Mouse (Mus musculus) heart, embryonic 10.5 days (tissue): ENCODE data around the gene Orai1. TPM values are rescaled to one million over a fixed set of nuclear protein-coding genes. Genes with fewer than 3 reads are reported as not detected.
"Not testable (repeated sequence)": the region's sequence is repeated elsewhere in the genome, so short reads cannot be mapped to it uniquely, and the experiment has no call there.

Experiments
- DNase-seq: peaks from one replicate; pipeline ENCODE4 v3.0.0-alpha.2; 2017; ENCODE audit warnings: low spot score
- H3K27ac ChIP-seq: fragments of 300-500 bp; sonication (generic); 2 replicates; pipeline ENCODE4 v1.5.1; 2016; ENCODE audit warnings: mild to moderate bottlenecking
- H3K27me3 ChIP-seq: fragments of 300-500 bp; sonication (generic); 2 replicates; pipeline ENCODE4 v1.6.1; 2016; ENCODE audit warnings: mild to moderate bottlenecking; ENCODE audit not compliant: poor library complexity, insufficient read depth, severe bottlenecking
- H3K36me3 ChIP-seq: fragments of 300-500 bp; sonication (generic); 2 replicates; pipeline ENCODE4 v1.6.1; 2016; ENCODE audit warnings: mild to moderate bottlenecking, moderate library complexity
- H3K4me1 ChIP-seq: fragments of 300-500 bp; sonication (generic); 2 replicates; pipeline ENCODE4 v1.6.1; 2016; ENCODE audit warnings: mild to moderate bottlenecking
- H3K4me3 ChIP-seq: fragments of 300-500 bp; sonication (generic); 2 replicates; pipeline ENCODE4 v1.5.1; 2016; ENCODE audit warnings: mild to moderate bottlenecking, moderate library complexity
- H3K9me3 ChIP-seq: fragments of 300-500 bp; sonication (generic); 2 replicates; pipeline ENCODE4 v1.6.1; 2016; ENCODE audit warnings: mild to moderate bottlenecking, moderate library complexity
- WGBS: fragments of 180-500 bp; shearing (Covaris S2); methylation state at CpG from one replicate; pipeline ENCODE4 v1.1.7; 2016; 5-methylcytosine and 5-hydroxymethylcytosine counted together
- polyA plus RNA-seq: library from polyadenylated mRNA; unstranded; fragments of >200 nt; fragmentation: Nextera tagmentation; extraction: Ambion mirVana; gene quantifications from 2 replicates; pipeline ENCODE4 v1.2.1, GENCODE M21; 2016

The Orai1 gene
- 13.4 and 14.4 TPM in 2 replicates for polyA plus RNA-seq

DNA sequence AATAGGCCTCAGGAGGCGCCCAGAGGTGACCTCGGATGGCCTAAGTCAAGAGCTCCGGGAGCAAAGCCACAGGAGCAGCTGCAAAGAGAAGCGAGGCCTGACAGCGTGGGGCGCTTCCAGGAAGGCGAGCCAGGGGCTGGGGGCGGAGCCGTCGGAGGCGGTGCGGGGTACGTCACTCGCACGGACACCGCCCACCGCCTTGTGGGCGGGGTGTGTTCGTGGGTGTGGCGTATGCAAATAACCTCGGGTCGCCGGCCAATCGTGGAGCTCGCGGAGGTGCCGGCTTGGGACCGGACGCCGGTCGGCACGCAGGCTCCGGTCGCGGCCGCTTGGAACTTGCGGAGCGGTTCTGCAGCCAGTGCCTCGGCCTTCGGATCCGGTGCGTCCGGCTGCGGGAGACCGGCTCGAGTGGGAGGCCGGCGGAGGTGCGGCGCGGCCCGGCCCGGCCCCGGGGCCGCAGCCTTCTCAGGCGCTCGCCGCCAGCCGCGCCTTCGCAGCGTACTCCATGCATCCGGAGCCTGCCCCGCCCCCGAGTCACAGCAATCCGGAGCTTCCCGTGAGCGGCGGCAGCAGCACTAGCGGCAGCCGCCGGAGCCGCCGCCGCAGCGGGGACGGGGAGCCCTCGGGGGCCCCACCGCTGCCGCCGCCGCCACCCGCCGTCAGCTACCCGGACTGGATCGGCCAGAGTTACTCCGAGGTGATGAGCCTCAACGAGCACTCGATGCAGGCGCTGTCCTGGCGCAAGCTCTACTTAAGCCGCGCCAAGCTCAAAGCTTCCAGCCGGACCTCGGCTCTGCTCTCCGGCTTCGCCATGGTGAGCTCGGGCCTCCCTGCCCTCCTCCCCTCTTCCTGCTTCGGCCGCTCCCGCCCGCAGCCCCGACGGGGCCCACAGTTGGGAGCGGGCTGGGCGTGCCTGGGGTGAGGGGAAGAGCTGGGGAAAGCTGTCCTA is at the start of gene Orai1:
Orai1 (plus strand) TSS at position 322 of the 949 bp plus-strand sequence.
- Histone ChIP-seq H3K4me1 (peaks cover 55% of the 10 kb centered on the region), H3K4me3 (peak within 1 kb of the TSS; percentile 86), H3K27me3 (no peaks in the 10 kb centered on the region), H3K36me3 (peaks cover 14% of the 10 kb centered on the region), H3K27ac (peak within 1 kb of the TSS; percentile 93), H3K9me3 (no peaks in the 10 kb centered on the region)
- WGBS = under 1% methylated on average over 106 of the region's 106 CpGs
- DNase-seq = peak; percentile 99

- peaks cover 8% of the 10 kb centered on the region; the same call in 1 of the 2 replicates for H3K36me3 ChIP-seq
- DNase-seq = no peak
- H3K9me3 ChIP-seq = no peaks in the 10 kb centered on the region
- no peak overlapping the region for H3K27ac ChIP-seq
- 87% methylated on average over 11 of the region's 11 CpGs for WGBS
- no peak overlapping the region for H3K4me3 ChIP-seq
- H3K4me1 ChIP-seq = peaks cover 13% of the 10 kb centered on the region; the same call in 1 of the 2 replicates
- no peaks in the 10 kb centered on the region for H3K27me3 ChIP-seq
Observed at GRCm38 (mm10) chr5:122965427-122965826, 49.4 kb upstream of the Orai1 start.

DNA sequence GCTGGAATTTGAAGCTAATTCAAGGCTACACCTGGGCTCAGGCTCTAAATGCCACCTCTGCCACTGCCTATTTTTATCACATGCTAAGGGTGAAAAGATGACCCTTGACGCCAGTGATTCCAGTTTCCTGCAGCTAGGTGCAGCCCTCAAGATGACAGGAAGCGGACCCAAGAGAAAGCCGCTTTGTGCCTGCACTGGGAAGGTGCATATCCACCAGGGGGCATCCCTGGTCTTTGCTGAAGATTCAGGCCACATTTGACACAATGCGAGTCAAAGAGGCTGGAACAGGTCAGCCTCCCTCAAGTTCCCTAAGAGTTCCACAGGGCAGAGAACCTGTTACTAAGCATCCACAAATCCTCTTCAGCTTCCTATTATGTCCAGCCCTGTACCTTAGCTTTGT is 46.6 kb upstream of the Orai1 start:
- Histone ChIP-seq H3K36me3 (no peaks in the 10 kb centered on the region), H3K4me1 (peaks cover 9% of the 10 kb centered on the region; the same call in 1 of the 2 replicates), H3K27me3 (no peaks in the 10 kb centered on the region), H3K27ac (no peak overlapping the region), H3K4me3 (no peak overlapping the region), H3K9me3 (no peaks in the 10 kb centered on the region)
- DNase-seq = peak; percentile 84
- 17% methylated on average over 4 of the region's 4 CpGs for WGBS

- 84% methylated on average over 5 of the region's 5 CpGs for WGBS
- H3K27me3 ChIP-seq = no peaks in the 10 kb centered on the region
- DNase-seq = no peak
Observed at GRCm38 (mm10) chr5:122970056-122970455, 44.8 kb upstream of the Orai1 start.

GRCm38 (mm10) chr5:122971438-122971837 is 43.4 kb upstream of the Orai1 start:
- WGBS = 79% methylated on average over 4 of the region's 4 CpGs
- H3K4me3 ChIP-seq = no peak overlapping the region
- no peaks in the 10 kb centered on the region for H3K27me3 ChIP-seq
- no peaks in the 10 kb centered on the region for H3K9me3 ChIP-seq
- no peak for DNase-seq
- H3K4me1 ChIP-seq = 0 out of 2 replicates have a peak, but pooled peaks cover 6% of the 10 kb centered on the region
- H3K27ac ChIP-seq = no peak overlapping the region
- H3K36me3 ChIP-seq = peaks cover 5% of the 10 kb centered on the region; the same call in 1 of the 2 replicates

More at GRCm38 (mm10) chr5:122970056-122970455, 44.8 kb upstream of the Orai1 start:
- H3K4me3 ChIP-seq = no peak overlapping the region
- peaks cover 6% of the 10 kb centered on the region; the same call in 1 of the 2 replicates for H3K4me1 ChIP-seq
- H3K27ac ChIP-seq = no peak overlapping the region
- no peaks in the 10 kb centered on the region for H3K9me3 ChIP-seq
- H3K36me3 ChIP-seq = no peaks in the 10 kb centered on the region

- Histone ChIP-seq H3K27ac (no peak overlapping the region), H3K4me3 (no peak overlapping the region), H3K36me3 (peaks cover 9% of the 10 kb centered on the region), H3K27me3 (no peaks in the 10 kb centered on the region), H3K9me3 (no peaks in the 10 kb centered on the region), H3K4me1 (0 out of 2 replicates have a peak, but pooled peaks cover 6% of the 10 kb centered on the region)
- 86% methylated on average over 9 of the region's 9 CpGs for WGBS
- no peak for DNase-seq
Observed at GRCm38 (mm10) chr5:122972116-122972515, 42.8 kb upstream of the Orai1 start.

- not testable (repeated sequence) for DNase-seq, H3K36me3 ChIP-seq, H3K4me3 ChIP-seq, H3K9me3 ChIP-seq, H3K27me3 ChIP-seq, H3K27ac ChIP-seq, H3K4me1 ChIP-seq
- 94% methylated on average over 4 of the region's 4 CpGs for WGBS
Observed at GRCm38 (mm10) chr5:122974701-122975100, 40.2 kb upstream of the Orai1 start.

DNA sequence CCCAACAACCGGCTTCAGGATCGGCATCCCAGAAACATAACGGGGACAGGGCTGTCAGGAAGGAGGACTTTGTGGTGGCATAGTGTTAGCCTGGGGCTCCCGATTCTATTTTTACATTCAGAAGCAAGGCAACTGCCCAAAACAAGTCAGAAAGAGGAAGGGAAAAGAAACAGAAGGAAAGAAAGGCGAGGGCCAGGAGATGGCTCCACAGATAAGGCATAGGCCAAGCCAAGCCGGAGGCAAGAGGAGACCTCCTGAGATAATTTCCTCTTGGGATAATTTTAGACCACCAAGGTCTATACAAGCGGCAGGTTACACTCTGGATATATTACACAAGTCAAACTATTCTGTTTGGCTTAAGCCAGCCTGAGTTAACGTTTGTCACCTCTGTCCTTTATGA is 35.9 kb upstream of the Orai1 start:
- H3K4me3 ChIP-seq = no peak overlapping the region
- whole genome bisulfite sequencing = 56% methylated on average over 8 of the region's 8 CpGs
- no peaks in the 10 kb centered on the region for H3K9me3 ChIP-seq
- H3K27me3 ChIP-seq = no peaks in the 10 kb centered on the region
- H3K4me1 ChIP-seq = peaks cover 7% of the 10 kb centered on the region
- DNase-seq = no peak
- H3K27ac ChIP-seq = no peak overlapping the region
- peaks cover 31% of the 10 kb centered on the region for H3K36me3 ChIP-seq

DNA sequence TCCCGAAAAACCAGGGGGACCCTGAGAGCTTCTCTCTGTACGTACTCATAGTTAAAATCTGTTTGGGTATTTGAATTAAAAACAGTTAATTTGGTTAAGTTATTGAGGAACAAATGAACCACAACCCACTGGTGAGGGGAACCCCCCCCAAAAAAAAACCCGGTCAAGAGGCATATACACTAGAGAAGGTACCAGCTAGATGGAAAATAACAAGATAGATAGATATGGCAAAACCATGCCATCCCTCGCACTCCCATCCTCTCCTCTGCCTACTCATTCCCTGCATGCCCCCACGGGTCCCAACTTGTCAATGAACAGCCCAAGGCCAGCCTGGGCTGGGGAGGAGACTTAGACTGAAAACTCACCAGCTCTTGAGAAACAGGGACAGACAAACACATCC is 30.4 kb upstream of the Orai1 start:
- Histone ChIP-seq H3K27me3 (no peaks in the 10 kb centered on the region), H3K36me3 (peaks cover 24% of the 10 kb centered on the region), H3K4me1 (peaks cover 29% of the 10 kb centered on the region), H3K4me3 (no peak overlapping the region), H3K9me3 (no peaks in the 10 kb centered on the region), H3K27ac (no peak overlapping the region)
- no peak for DNase-seq
- WGBS = 87% methylated on average over 5 of the region's 5 CpGs

DNA sequence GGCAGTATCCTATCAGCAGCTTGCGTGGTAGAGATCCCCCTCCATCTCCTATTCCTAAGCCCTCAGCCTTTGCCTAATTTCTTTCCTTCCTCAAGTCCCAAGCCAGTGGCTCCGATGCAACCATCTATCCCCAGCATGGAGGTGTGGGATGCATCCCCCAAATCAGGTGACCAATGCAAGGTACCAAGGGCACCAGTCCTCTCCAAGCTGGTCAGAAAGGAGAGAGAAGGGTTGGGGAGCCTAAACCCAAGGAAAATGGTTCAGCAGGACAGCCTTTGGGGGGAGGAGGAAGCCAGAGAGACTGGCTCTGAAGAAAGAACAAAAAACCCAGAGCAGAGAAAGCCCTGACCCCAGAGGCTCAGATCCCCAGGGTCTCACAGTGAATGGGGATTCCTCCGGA is 29.6 kb upstream of the Orai1 start:
- 66% methylated on average over 3 of the region's 3 CpGs for WGBS
- no peak for DNase-seq
- H3K27me3 ChIP-seq = no peaks in the 10 kb centered on the region
- H3K9me3 ChIP-seq = no peaks in the 10 kb centered on the region
- H3K27ac ChIP-seq = peak overlapping the region; percentile 99
- no peak overlapping the region for H3K4me3 ChIP-seq
- H3K36me3 ChIP-seq = peaks cover 23% of the 10 kb centered on the region
- H3K4me1 ChIP-seq = peaks cover 36% of the 10 kb centered on the region

- H3K27ac ChIP-seq = peak overlapping the region; percentile 99
Observed at GRCm38 (mm10) chr5:122986091-122986493, 28.8 kb upstream of the Orai1 start.

DNA sequence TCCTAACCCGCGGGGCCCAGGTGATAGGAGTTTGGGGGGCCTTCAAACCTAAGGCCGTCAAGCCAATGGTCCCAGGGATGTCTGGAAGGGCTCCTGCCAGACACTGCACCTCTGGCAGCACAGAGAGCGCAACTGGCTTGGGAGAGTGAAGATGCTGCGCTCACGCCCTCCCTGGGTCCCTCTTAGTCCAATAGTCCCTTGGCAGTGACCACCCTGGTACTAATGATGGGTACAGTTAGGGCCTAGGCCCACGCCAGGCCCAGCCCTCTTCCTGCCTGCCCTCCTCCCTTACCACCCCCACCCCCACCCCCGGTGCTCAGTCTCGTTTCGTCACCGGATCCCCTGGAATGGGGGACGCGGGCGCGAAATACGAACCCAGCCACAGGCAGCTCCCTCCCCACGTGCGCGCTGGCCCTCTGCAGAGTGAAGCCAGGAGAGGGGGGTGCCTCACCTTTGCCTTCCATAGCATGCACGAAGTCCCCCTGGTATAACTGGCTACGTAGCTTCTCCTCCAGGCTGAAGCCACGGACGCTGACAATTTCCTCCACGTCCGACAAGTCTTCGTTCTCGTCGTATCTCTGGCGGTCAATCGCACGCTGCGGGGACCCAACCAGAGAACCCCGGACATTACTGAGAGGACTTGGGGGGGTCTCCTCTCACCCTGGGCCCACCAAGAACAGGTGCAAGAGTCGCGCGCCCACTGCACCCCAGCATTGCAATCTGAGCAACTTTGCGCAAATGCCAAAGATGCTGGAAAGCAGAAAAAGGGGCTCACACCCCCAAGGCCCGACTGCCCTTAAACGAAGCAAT is 27.5 kb upstream of the Orai1 start:
- H3K27me3 ChIP-seq = no peaks in the 10 kb centered on the region
- H3K4me3 ChIP-seq = peak overlapping the region; percentile 66
- peaks cover 57% of the 10 kb centered on the region for H3K4me1 ChIP-seq
- H3K9me3 ChIP-seq = no peaks in the 10 kb centered on the region
- WGBS = 2% methylated on average over 39 of the region's 39 CpGs
- peak overlapping the region; percentile 99 for H3K27ac ChIP-seq
- no peak for DNase-seq
- peaks cover 13% of the 10 kb centered on the region for H3K36me3 ChIP-seq

More at GRCm38 (mm10) chr5:122986091-122986493, 28.8 kb upstream of the Orai1 start:
- peaks cover 45% of the 10 kb centered on the region for H3K4me1 ChIP-seq
- no peaks in the 10 kb centered on the region for H3K9me3 ChIP-seq
- 34% methylated on average over 8 of the region's 8 CpGs for WGBS
- DNase-seq = no peak
- H3K4me3 ChIP-seq = no peak overlapping the region
- peaks cover 19% of the 10 kb centered on the region for H3K36me3 ChIP-seq
- no peaks in the 10 kb centered on the region for H3K27me3 ChIP-seq
